20 mouse cellular contexts compared by ENCODE assay signal in the genomic region with DNA sequence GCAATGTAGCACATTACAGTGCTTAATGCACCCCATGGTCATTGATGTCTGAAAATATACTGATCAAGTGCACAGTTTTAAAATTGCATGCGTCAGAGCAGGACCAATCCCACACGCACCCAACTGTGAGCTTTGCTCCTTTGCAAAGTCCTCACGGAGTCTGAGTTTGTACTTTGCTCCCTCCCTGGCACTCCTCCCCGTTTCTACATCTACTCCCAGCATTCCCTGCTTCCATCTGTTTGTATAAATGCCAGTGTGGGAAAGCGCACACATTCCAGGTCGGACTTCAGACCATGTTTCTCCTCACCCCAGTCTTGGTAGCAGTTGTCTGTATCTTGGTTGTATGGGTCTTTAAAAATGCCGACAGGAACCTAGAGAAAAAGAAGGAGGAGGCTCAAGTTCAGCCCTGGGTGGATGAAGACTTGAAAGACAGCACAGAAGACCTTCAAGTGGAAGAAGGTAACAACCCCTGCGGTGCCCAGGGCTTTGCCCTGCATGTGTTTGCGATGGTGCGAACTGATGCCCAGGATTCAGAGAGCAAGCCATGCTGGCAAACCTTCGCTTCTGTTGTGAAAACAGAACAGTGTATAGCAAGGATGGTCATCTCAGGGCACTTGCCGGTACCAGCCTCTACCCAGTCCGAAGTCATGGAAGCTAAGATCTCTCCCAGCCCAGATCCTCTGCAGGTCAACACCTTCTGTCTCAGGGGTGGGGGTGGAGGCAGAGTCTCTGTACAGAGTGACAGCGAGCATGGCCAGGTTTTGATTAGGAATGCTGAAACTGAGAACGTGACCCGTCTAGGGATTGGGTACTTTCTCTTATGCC. TPM values are rescaled to one million over a fixed set of nuclear protein-coding genes. Genes with fewer than 3 reads are reported as not detected.
DNase-seq lines count a peak whose midpoint lies in the region; ATAC-seq and TF ChIP-seq lines count a peak whose summit lies in the region.
"Had no signal": no experiment of that assay in that cellular context is flagged by ENCODE, and none has a peak within 500 bp of the region (broad histone marks: within the 10 kb centered on the region; RNA-seq: fewer than 3 reads in every experiment).

A gene (plus strand): TSS at position 238 of the 825 bp plus-strand sequence.

- H3K27me3 ChIP-seq in kidney, adult 2 months (replicated peaks; ENCODE audit: control insufficient read depth, insufficient read depth, low read length) = no peaks in the 10 kb centered on the region
- H3K27me3 ChIP-seq in stomach, embryonic 15.5 days (replicated peaks) = no peaks in the 10 kb centered on the region

- no peaks in the 10 kb centered on the region for H3K9me3 ChIP-seq in stomach, embryonic 15.5 days
- H3K9me3 ChIP-seq: G1E; midbrain, embryonic 12.5 days had no signal

- H3K4me3 ChIP-seq in kidney, adult 2 months (ENCODE audit: insufficient read depth, low read depth, low read length) = peak within 1 kb of the TSS; percentile 40
- no peak within 1 kb of the TSS for H3K4me3 ChIP-seq in stomach, embryonic 15.5 days (replicated peaks)
- H3K4me3 ChIP-seq: gastrocnemius, adult 2 months; midbrain, embryonic 12.5 days had no signal

- whole genome bisulfite sequencing in kidney, adult 2 months = 56% methylated on average over 16 of the region's 16 CpGs
- WGBS in large intestine, adult 2 months = 60% methylated on average over 16 of the region's 16 CpGs
- WGBS in stomach, embryonic 15.5 days = 69% methylated on average over 16 of the region's 16 CpGs

- no peak within 1 kb of the TSS for H3K9ac ChIP-seq in stomach, embryonic 15.5 days
- H3K9ac ChIP-seq: midbrain, embryonic 12.5 days had no signal

- no peak for TF ChIP-seq CTCF in kidney, adult 2 months (conservative IDR thresholded peaks at IDR 0.05; ENCODE audit: insufficient read depth, insufficient read length, low read depth, low read length)

- H3K4me2 ChIP-seq in stomach, embryonic 15.5 days = peak within 1 kb of the TSS; percentile 10; the same call in 1 of the 2 replicates
- H3K4me2 ChIP-seq: heart, embryonic 11.5 days; midbrain, embryonic 12.5 days had no signal

- H3K4me1 ChIP-seq in kidney, adult 2 months (ENCODE audit: control insufficient read depth, insufficient read depth, low read length) = no peaks in the 10 kb centered on the region; the same call in 1 of the 2 replicates
- H3K4me1 ChIP-seq in stomach, embryonic 15.5 days = peaks cover 8% of the 10 kb centered on the region; the same call in 1 of the 2 replicates

- H3K36me3 ChIP-seq in kidney, adult 2 months (ENCODE audit: control insufficient read depth, insufficient read depth, low read length) = no peaks in the 10 kb centered on the region
- H3K36me3 ChIP-seq in stomach, embryonic 15.5 days = no peaks in the 10 kb centered on the region
- H3K36me3 ChIP-seq: G1E; midbrain, embryonic 12.5 days had no signal

- peak; percentile 82 for ATAC-seq in stomach, embryonic 15.5 days (ENCODE audit: insufficient read depth, low FRiP score, low read depth)
- no peak for ATAC-seq in CD4-positive, CD25-positive, alpha-beta regulatory T cell, adult 4 months
- ATAC-seq: forebrain, embryonic 14.5 days had no signal

- TF ChIP-seq POLR2A in kidney, adult 2 months (IDR thresholded peaks at IDR 0.05; ENCODE audit: low read depth, low read length) = no peak

- H3K27ac ChIP-seq in kidney, adult 2 months (ENCODE audit: insufficient read depth, low read depth, low read length) = no peak within 1 kb of the TSS
- H3K27ac ChIP-seq in stomach, embryonic 15.5 days = no peak within 1 kb of the TSS
- H3K27ac ChIP-seq: gastrocnemius, adult 2 months; midbrain, embryonic 12.5 days had no signal

- DNase-seq in layer of hippocampus, postnatal 14 days (ENCODE audit: low spot score in 2 of 2) = no peak
- DNase-seq in layer of hippocampus, adult 11-12 months (ENCODE audit: low spot score) = no peak
- DNase-seq in kidney, adult 2 months = peak; percentile 91
- peak; percentile 75 for DNase-seq in large intestine, adult 2 months (ENCODE audit: low read depth, low spot score)
- DNase-seq in frontal cortex, postnatal 25 days (ENCODE audit: low spot score in 2 of 2) = no peak
- no peak for DNase-seq in MN1 (ENCODE audit: low spot score)
- DNase-seq: adrenal gland, postnatal 25 days; gastrocnemius, adult 2 months; heart, postnatal 36 days; layer of hippocampus, postnatal 36 days; lung, postnatal 14 days had no signal

RNA-seq across cellular contexts. Expression of the gene that starts here (rescaled TPM):
- total RNA-seq in layer of hippocampus, postnatal 14 days (2021) = 10 to 100 TPM; 10.1 to 16.6 TPM
- 28.1 and 30.7 TPM in 2 replicates for polyA plus RNA-seq in kidney, adult 2 months (2012; rRNA removed)
- polyA plus RNA-seq in large intestine, adult 2 months (2012; rRNA removed) = 2.8 and 4.5 TPM in 2 replicates
- 7.6 and 8.8 TPM in 2 replicates for polyA plus RNA-seq in stomach, embryonic 15.5 days (2015; fragmentation: Nextera tagmentation; extraction: Ambion mirVana)
- polyA plus RNA-seq in CD4-positive, CD25-positive, alpha-beta regulatory T cell, adult 4 months (2017; shearing (Covaris generic)) = not detected
- total RNA-seq: gastrocnemius, adult 2 months; heart, postnatal 36 days had no signal
- polyA plus RNA-seq: C2C12; G1E; limb, embryonic 11.5 days; neural tube, embryonic 11.5 days had no signal

Comparison
In these comparisons a context has a peak if more than half of its experiments do, and no peak if none do; other contexts are left out.
1. DNase-seq: peak in kidney, adult 2 months (single experiment) and large intestine, adult 2 months (single experiment); none in layer of hippocampus, postnatal 14 days (0 of 2), layer of hippocampus, adult 11-12 months (single experiment), frontal cortex, postnatal 25 days (0 of 2) and MN1 (single experiment).